Mouse (Mus musculus): Measurements from ENCODE around the gene Apobec4. TPM values are rescaled to one million over a fixed set of nuclear protein-coding genes. Genes with fewer than 3 reads are reported as not detected.
A peak's percentile ranks its signal among the peaks of the same experiment; 100 is the strongest.
"Not testable (repeated sequence)": the region's sequence is repeated elsewhere in the genome, so short reads cannot be mapped to it uniquely, and the experiment has no call there.

Apobec4 gene
- polyA plus RNA-seq, 2 experiments, result not detected

DNA sequence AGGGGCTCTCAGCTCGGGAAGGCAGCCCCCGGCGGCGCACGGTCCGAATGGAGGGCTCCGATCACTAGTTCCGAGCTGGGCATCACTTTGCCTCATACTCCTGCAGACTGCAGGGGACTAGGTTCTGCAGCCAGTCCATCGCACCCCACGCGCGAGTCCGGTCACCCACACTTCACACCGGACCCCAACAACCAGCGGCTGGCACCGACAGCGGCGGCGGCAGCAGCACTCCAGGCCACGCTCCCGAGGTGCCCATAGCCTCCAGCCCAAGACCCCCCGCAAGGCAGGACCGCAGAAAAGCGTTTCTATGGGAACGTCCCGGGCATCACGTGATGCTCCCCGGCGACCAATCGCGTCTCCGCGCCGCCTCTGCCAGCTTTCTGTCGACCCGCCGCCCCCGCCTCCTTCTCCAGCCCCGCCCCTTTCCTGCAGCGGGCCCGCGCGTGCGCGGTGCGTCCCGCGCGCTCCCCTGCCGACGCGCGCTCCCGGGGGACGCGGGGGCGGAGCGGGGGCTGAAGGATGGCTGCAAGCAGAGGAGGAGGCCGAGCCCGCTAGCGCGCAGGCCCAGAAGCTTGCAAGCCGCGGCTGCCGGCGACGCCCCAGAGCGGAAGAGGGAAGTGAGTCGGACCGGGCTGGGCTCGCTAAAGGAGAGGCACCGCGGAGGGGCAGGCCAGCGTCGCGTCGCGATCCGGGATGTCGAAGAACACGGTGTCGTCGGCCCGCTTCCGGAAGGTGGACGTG, 15.9 kb downstream of the Apobec4 start, which contains the start of the genes Rgl1 and Arpc5:
Rgl1 (minus strand) TSS at position 320 of the 741 bp plus-strand sequence.
Arpc5 (plus strand) TSS at position 511 of the 741 bp plus-strand sequence.
- 2% methylated on average over 65 of the region's 86 CpGs for WGBS
- Histone ChIP-seq H3K9me3 (ENCODE audit: control insufficient read depth, low read length) (no peaks in the 10 kb centered on the region), H3K4me1 (ENCODE audit: control insufficient read depth, insufficient read depth, low read length) (0 out of 2 replicates have a peak, but pooled peaks cover 3% of the 10 kb centered on the region), H3K4me3 (replicated peaks; ENCODE audit: low read length) (peak within 1 kb of the TSS; percentile 96), H3K27me3 (ENCODE audit: control insufficient read depth, insufficient read depth, low read length) (no peaks in the 10 kb centered on the region), H3K9ac (ENCODE audit: low read depth, low read length, severe bottlenecking) (peak within 1 kb of the TSS; percentile 91), H3K27ac (replicated peaks; ENCODE audit: low read depth, low read length) (peak within 1 kb of the TSS; percentile 71), H3K36me3 (ENCODE audit: control insufficient read depth, insufficient read depth, low read length) (peaks cover 22% of the 10 kb centered on the region), H3K4me2 (replicated peaks; ENCODE audit: low read depth, low read length, severe bottlenecking) (peak within 1 kb of the TSS; percentile 85)
- ATAC-seq (ENCODE audit: low FRiP score, low read depth) (peak; percentile 95), DNase-seq (ENCODE audit: low spot score) (peak; percentile 95)
- TF ChIP-seq POLR2A (IDR thresholded peaks at IDR 0.05; ENCODE audit: borderline replicate concordance, extremely low read depth, insufficient read depth, insufficient read length), result peak; percentile 76; the same call in 1 of the 2 replicates

DNA sequence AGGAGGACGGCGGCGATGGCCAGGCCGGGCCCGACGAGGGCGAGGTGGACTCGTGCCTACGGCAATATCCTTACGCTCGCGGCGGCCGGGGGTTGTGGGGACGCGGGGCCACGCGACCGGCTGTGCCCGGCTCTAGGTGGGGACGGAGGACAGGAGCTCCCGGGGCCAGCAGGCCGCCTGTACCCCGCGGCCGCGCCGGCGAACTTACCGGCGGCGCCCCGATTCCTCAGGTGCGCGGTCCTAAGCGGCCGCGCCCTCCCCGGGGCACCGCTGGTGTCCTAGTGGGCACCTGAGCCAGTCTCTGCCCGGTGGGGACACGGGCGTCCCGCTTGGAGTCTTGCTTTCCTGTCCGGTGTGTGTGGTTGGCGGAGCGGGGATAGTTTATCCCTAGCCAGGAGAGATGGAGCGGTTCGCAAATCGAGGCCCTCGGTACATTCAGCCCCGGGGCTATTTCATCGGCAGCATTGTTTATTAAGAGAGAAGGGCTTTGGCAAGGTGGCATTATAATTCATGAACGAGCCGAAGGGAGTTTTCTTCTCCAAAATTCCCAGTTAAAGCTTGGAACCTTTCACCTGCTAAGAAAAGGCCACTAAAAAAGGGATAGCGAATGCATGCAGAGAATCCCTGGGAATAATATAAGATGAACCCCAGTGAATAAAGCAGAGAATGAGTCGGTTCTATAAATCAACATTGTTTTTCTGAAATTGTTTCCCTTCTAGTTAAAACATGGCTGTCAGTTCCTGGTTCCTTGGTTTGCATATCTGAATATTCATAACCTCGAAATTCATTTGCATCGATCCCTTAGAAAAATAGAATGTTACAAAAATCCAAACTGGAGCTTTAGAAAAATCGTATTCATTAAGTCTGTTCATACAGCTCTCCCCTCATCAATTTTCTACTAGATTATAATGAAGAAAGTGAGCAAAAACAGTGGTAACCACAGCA, 16.7 kb downstream of the Apobec4 start:
- no peaks in the 10 kb centered on the region for H3K9me3 ChIP-seq (ENCODE audit: control insufficient read depth, low read length)
- H3K27me3 ChIP-seq (ENCODE audit: control insufficient read depth, insufficient read depth, low read length), result no peaks in the 10 kb centered on the region
- H3K27ac ChIP-seq (replicated peaks; ENCODE audit: low read depth, low read length), result peak overlapping the region; percentile 71
- H3K4me3 ChIP-seq (replicated peaks; ENCODE audit: low read length), result peak overlapping the region; percentile 96
- H3K4me1 ChIP-seq (ENCODE audit: control insufficient read depth, insufficient read depth, low read length), result 0 out of 2 replicates have a peak, but pooled peaks cover 3% of the 10 kb centered on the region
- peaks cover 27% of the 10 kb centered on the region for H3K36me3 ChIP-seq (ENCODE audit: control insufficient read depth, insufficient read depth, low read length)
- 2% methylated on average over 38 of the region's 60 CpGs for WGBS
- no peak for TF ChIP-seq POLR2A (IDR thresholded peaks at IDR 0.05; ENCODE audit: borderline replicate concordance, extremely low read depth, insufficient read depth, insufficient read length)
- ATAC-seq (ENCODE audit: low FRiP score, low read depth), result peak; percentile 2; the same call in 1 of the 2 replicates
- no peak for DNase-seq (ENCODE audit: low spot score)
- H3K9ac ChIP-seq (ENCODE audit: low read depth, low read length, severe bottlenecking), result peak overlapping the region; percentile 91
- H3K4me2 ChIP-seq (replicated peaks; ENCODE audit: low read depth, low read length, severe bottlenecking), result peak overlapping the region; percentile 71

- Histone ChIP-seq H3K36me3 (ENCODE audit: control insufficient read depth, insufficient read depth, low read length) (peaks cover 36% of the 10 kb centered on the region), H3K9me3 (ENCODE audit: control insufficient read depth, low read length) (no peaks in the 10 kb centered on the region), H3K27me3 (ENCODE audit: control insufficient read depth, insufficient read depth, low read length) (no peaks in the 10 kb centered on the region), H3K4me2 (replicated peaks; ENCODE audit: low read depth, low read length, severe bottlenecking) (peak overlapping the region; percentile 71), H3K27ac (replicated peaks; ENCODE audit: low read depth, low read length) (no peak overlapping the region), H3K9ac (ENCODE audit: low read depth, low read length, severe bottlenecking) (no peak overlapping the region), H3K4me3 (replicated peaks; ENCODE audit: low read length) (peak overlapping the region; percentile 96), H3K4me1 (ENCODE audit: control insufficient read depth, insufficient read depth, low read length) (0 out of 2 replicates have a peak, but pooled peaks cover 3% of the 10 kb centered on the region)
- TF ChIP-seq POLR2A (IDR thresholded peaks at IDR 0.05; ENCODE audit: borderline replicate concordance, extremely low read depth, insufficient read depth, insufficient read length), result no peak
- peak; percentile 16; the same call in 1 of the 2 replicates for ATAC-seq (ENCODE audit: low FRiP score, low read depth)
- WGBS, result 6% methylated on average over 5 of the region's 5 CpGs
- peak; percentile 96 for DNase-seq (ENCODE audit: low spot score)
These were observed 17.6 kb downstream of the Apobec4 start for GRCm38 (mm10) chr1:152767749-152768488.

GRCm38 (mm10) chr1:152771016-152771415, 20.7 kb downstream of the Apobec4 start:
- Histone ChIP-seq H3K27me3 (ENCODE audit: control insufficient read depth, insufficient read depth, low read length) (no peaks in the 10 kb centered on the region), H3K27ac (replicated peaks; ENCODE audit: low read depth, low read length) (no peak overlapping the region), H3K9me3 (ENCODE audit: control insufficient read depth, low read length) (no peaks in the 10 kb centered on the region), H3K9ac (ENCODE audit: low read depth, low read length, severe bottlenecking) (no peak overlapping the region), H3K36me3 (ENCODE audit: control insufficient read depth, insufficient read depth, low read length) (peaks cover 57% of the 10 kb centered on the region), H3K4me3 (replicated peaks; ENCODE audit: low read length) (no peak overlapping the region), H3K4me1 (ENCODE audit: control insufficient read depth, insufficient read depth, low read length) (no peaks in the 10 kb centered on the region), H3K4me2 (replicated peaks; ENCODE audit: low read depth, low read length, severe bottlenecking) (no peak overlapping the region)
- WGBS, result 87% methylated on average over 9 of the region's 9 CpGs
- DNase-seq (ENCODE audit: low spot score) (no peak), ATAC-seq (ENCODE audit: low FRiP score, low read depth) (no peak)
- TF ChIP-seq POLR2A (IDR thresholded peaks at IDR 0.05; ENCODE audit: borderline replicate concordance, extremely low read depth, insufficient read depth, insufficient read length), result no peak

DNA sequence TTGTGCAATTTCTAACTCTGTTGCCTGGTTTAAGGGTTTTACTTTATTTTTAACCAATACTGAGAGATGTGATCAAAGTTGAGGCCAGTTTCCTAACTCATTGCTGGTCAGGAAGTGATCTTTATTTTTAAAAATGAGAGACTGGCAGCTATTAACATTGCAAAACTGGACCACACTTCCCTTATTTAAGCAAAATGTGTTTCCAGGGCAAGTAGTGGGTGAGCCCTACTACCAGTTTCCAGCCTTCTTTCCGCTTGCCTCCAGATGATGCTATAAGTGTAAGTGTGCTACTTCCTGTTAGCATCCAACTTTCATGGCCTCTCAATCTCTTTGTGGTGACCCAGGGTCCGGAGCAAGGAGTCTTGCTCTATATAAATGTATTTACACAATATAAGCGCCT, 24.2 kb downstream of the Apobec4 start:
- not testable (repeated sequence) for H3K9ac ChIP-seq (ENCODE audit: low read depth, low read length, severe bottlenecking); H3K9me3 ChIP-seq (ENCODE audit: control insufficient read depth, low read length); H3K27me3 ChIP-seq (ENCODE audit: control insufficient read depth, insufficient read depth, low read length); ATAC-seq (ENCODE audit: low FRiP score, low read depth); H3K27ac ChIP-seq (replicated peaks; ENCODE audit: low read depth, low read length); H3K4me3 ChIP-seq (replicated peaks; ENCODE audit: low read length); H3K4me1 ChIP-seq (ENCODE audit: control insufficient read depth, insufficient read depth, low read length); DNase-seq (ENCODE audit: low spot score); H3K4me2 ChIP-seq (replicated peaks; ENCODE audit: low read depth, low read length, severe bottlenecking)
- WGBS, result 91% methylated on average over 3 of the region's 3 CpGs
- peaks cover 48% of the 10 kb centered on the region for H3K36me3 ChIP-seq (ENCODE audit: control insufficient read depth, insufficient read depth, low read length)

All from limb, embryonic 14.5 days (tissue).